Mouse (Mus musculus) small intestine, adult 2 months (tissue): ENCODE results near the gene Lair1.

Experiments used
- CTCF ChIP-seq: fragments of 200-500 bp; IDR thresholded peaks from 2 replicates; pipeline ENCODE4 v1.5.1; 2012; ENCODE audit warnings: low read depth, mild to moderate bottlenecking, control low read depth, inconsistent platforms, low read length, moderate library complexity, mixed read lengths; ENCODE audit not compliant: insufficient replicate concordance, insufficient read length; ENCODE audit errors: extremely low read depth
- POLR2A ChIP-seq: fragments of 200-500 bp; IDR thresholded peaks from 2 replicates; pipeline ENCODE4 v1.6.1; 2012; ENCODE audit warnings: low read depth, mild to moderate bottlenecking, control low read depth, inconsistent platforms, low read length, moderate library complexity

DNA sequence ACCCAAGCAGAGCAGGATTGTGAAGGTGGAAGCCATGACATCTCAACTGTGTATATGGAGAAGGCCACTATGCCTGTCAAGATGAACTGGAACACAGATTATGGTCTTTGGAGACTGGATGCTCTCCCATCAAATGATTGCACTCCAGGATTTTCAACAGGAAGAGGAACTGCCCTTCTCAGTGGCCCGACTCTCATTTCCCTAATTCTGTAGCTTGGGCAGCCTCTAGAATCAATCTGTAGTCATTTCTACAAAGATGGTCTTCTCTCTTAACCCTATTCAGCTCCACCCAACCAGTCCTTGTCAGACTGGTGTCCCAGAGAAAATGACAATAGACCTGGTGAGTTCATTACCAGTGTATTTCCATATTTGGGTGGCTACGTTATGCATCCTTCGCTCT lies 105.6 kb downstream of the Lair1 start:
- TF ChIP-seq CTCF (no peak), POLR2A (no peak)
